In the genomic region with DNA sequence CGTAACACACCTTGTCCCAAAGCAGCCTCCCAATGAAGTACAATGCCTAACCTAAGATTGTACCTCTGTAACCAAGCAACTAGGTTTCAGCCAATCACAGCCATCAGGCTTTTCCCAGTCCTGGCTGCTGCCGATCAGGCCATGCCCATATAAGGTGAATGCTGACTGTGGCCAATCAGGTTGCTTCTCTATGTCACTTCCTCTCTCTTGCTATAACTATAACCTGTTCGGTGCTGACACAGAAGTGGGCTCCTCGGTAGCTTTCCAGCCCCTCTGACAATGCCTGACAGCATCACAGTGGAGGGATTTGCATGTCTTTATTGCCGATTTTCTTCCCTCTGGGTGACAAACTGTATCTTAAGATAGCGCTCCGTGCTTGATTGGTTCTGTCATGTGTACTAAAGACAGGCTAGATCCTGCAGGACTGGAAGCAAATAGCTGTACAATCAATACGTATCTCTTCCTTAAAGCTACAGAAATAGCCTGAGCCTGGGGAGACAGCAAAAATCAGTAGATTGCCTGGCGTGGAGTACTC, we compare ENCODE assay signal across 8 mouse cellular contexts.
DNase-seq lines count a peak whose midpoint lies in the region.

No protein-coding gene starts in this region.

- no peak overlapping the region for H3K4me3 ChIP-seq in limb, embryonic 10.5 days

- no peaks in the 10 kb centered on the region for H3K9me3 ChIP-seq in limb, embryonic 10.5 days (replicated peaks)

- H3K36me3 ChIP-seq in limb, embryonic 10.5 days = no peaks in the 10 kb centered on the region

- DNase-seq in brain, adult 2 months (ENCODE audit: low read depth, low spot score) = peak; percentile 97
- DNase-seq in embryo, embryonic 10.5 days (ENCODE audit: low spot score) = peak; percentile 63
- peak; percentile 33 to 35 for DNase-seq in heart, adult 9 months (ENCODE audit: low spot score in 2 of 2)
- DNase-seq in kidney, adult 9 months = peak; percentile 41
- no peak for DNase-seq in limb, embryonic 10.5 days (ENCODE audit: low spot score)
- peak; percentile 36 for DNase-seq in retina, adult 2 months (ENCODE audit: low read depth, low spot score)
- no peak for DNase-seq in adrenal gland, postnatal 4 days (ENCODE audit: low spot score in 2 of 2)
- no peak for DNase-seq in spleen, postnatal 14 days (ENCODE audit: low spot score in 2 of 2)

- H3K27me3 ChIP-seq in limb, embryonic 10.5 days (ENCODE audit: low read depth, poor library complexity, severe bottlenecking) = no peaks in the 10 kb centered on the region

- WGBS in limb, embryonic 10.5 days = 75% methylated on average over 9 of the region's 9 CpGs

- H3K4me1 ChIP-seq in limb, embryonic 10.5 days = peaks cover 59% of the 10 kb centered on the region

- H3K27ac ChIP-seq in limb, embryonic 10.5 days = peak overlapping the region; percentile 81

Comparison
In these comparisons a context has a peak if more than half of its experiments do, and no peak if none do; other contexts are left out.
1. DNase-seq: peak in brain, adult 2 months (single experiment), embryo, embryonic 10.5 days (single experiment), heart, adult 9 months (2 of 2), kidney, adult 9 months (single experiment) and retina, adult 2 months (single experiment); none in limb, embryonic 10.5 days (single experiment), adrenal gland, postnatal 4 days (0 of 2) and spleen, postnatal 14 days (0 of 2).